Mouse (Mus musculus): ENCODE measurements at regions not wholly inside any gene's neighbourhood (a gene's known extent, or its start where the extent isn't known, plus 50 kb on each side); places are given as distances from the start of the nearest gene placed in this dataset.

DNA sequence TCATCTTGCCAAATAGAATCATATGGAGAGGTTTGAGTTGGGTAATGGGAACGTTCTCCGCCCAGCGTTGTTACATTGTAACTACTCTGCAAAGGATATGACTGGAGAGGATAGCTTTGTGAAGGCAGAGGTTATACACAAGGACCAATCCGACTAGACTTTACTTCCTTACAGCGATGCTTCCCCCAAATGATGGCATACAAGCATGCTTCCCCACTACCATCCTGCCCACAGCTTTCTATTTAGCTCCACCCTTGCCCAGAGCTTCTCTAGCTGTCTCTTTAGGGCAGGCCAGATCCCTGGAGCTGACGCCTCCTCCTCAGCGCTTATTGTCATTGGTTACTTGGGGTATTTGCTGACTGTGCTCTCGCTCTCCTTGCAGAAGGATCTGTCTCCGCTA is 130.1 kb upstream of the Zfp703 start:
- Histone ChIP-seq H3K4me2 (replicated peaks) (no peak overlapping the region), H3K36me3 (no peaks in the 10 kb centered on the region), H3K4me1 (peaks cover 18% of the 10 kb centered on the region), H3K9ac (no peak overlapping the region), H3K27me3 (no peaks in the 10 kb centered on the region), H3K27ac (no peak overlapping the region), H3K9me3 (no peaks in the 10 kb centered on the region), H3K4me3 (no peak overlapping the region)
- ATAC-seq (ENCODE audit: insufficient number of reproducible peaks, insufficient read depth, low FRiP score, low TSS enrichment): no peak
- 82% methylated on average over 9 of the region's 9 CpGs for WGBS

DNA sequence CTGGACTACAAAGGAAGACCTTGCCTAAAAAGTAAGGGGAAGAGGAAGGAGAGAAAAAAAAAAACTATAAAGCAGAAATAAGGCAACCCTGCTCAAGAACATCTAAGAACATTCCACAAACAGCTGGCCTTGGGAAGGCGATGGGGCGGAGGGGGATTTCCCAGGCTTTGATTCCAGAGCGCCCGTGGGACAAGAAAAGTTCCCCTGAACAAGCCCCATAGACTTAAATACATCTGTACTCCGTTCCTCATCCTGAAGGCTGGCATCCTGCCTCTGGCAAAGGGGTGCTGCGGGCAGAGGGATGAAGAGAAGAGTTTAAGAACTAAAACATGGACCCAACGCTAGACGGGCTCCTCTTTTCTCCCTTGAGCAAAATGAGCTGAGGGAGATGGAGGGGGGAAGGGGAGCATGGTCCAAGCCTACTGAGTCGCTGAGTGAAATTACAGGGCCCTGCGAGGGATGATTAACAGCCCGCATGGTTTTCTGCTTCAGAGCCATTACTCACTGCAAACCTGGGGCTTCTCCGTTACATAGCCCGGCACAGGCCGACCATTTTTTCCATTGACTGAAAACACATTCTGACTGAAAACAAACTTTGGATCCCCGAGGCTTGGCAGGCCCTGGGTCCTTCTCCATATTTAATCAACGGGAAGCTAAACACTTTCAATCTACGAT is 128.9 kb upstream of the Zfp703 start:
- H3K9me3 ChIP-seq: no peaks in the 10 kb centered on the region
- peak; percentile 70; the same call in 1 of the 2 replicates for ATAC-seq (ENCODE audit: insufficient number of reproducible peaks, insufficient read depth, low FRiP score, low TSS enrichment)
- 47% methylated on average over 17 of the region's 17 CpGs for WGBS
- no peak overlapping the region for H3K4me3 ChIP-seq
- no peaks in the 10 kb centered on the region for H3K36me3 ChIP-seq
- peaks cover 25% of the 10 kb centered on the region for H3K4me1 ChIP-seq
- peak overlapping the region; percentile 79 for H3K27ac ChIP-seq
- H3K27me3 ChIP-seq: no peaks in the 10 kb centered on the region
- H3K9ac ChIP-seq: no peak overlapping the region
- H3K4me2 ChIP-seq (replicated peaks): no peak overlapping the region

DNA sequence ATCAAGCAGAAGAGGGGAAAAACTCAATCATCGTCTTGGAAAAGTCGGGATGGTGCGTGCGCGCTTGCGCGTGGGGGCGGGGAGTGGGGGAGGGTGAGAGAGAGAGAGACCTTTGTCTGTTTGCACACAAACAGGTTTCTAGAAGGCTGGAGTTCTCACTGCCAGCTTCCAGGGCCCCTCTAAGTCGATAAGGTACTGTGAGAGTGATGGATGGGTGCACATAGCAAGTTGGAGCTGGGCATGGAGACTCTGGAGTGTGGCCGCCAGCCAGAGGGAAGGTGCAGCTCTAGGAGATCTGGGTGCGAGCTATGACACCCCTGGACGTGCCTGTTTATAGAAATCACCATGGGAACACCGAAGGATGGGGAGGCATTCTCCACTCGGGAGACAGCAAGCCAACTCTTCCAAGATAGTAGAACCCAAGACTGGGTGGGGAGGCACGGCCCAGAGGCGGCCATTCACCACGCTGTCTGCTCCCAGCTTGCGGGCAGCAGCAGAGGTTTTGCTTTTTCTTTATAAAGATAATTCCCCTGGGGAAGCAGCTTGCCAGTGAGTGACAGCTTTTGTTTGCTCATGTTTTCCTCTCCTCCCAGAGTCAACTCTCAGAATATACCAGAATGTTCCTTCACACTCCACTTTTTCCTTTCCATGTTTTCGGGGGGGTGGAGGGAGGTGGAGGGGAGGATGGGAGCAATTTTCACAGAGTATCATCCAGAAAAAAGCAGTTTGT is 128.0 kb upstream of the Zfp703 start:
- Histone ChIP-seq H3K4me2 (replicated peaks) (no peak overlapping the region), H3K9ac (no peak overlapping the region), H3K9me3 (no peaks in the 10 kb centered on the region), H3K27ac (peak overlapping the region; percentile 79), H3K4me3 (no peak overlapping the region), H3K36me3 (no peaks in the 10 kb centered on the region), H3K27me3 (no peaks in the 10 kb centered on the region), H3K4me1 (peaks cover 25% of the 10 kb centered on the region)
- ATAC-seq (ENCODE audit: insufficient number of reproducible peaks, insufficient read depth, low FRiP score, low TSS enrichment): no peak
- WGBS: 72% methylated on average over 19 of the region's 19 CpGs

DNA sequence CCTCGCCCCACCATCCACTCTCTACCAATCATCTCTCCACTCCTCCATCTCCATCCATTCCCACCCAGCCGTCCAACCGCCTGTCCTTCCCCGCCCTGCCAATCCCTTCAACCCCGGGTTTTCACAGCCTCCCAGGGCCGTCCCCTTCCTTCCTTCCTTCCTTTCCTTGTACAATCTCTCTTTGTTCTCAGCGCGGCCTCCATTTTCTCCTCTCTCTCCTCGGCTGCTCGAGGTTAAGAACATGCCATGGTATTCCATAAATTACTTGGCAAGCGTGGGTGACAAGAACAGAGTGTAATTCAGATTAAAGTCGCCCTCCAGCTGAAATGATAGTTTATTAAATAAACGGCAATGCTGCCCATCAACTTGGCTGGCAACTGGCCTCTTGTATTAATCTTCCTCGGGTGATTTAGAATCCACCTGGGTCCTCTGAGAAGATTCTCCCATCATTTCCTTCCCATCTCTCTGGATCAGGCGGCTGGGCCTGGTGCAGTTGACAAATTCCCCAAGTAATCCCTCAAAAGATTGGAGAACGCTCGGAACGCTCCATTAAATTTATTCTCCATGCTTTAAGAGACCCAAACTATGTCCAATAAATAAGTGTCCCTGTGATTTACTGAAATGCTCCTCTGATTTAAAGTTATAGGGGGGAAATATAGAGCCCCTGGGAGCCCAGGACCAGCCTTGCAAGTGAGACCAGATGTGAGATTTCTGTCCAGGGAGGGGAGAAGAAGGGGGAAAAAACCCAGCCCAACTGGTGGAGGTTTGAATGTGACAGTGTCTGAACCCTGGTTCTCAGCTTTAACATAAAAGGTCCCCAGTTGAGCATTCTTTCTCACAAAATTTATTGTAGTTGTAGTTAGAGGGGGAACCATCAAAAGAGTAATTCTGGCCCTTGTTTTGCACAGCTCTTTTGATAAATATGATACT is 125.0 kb upstream of the Zfp703 start:
- H3K4me2 ChIP-seq (replicated peaks): no peak overlapping the region
- 0 out of 2 replicates have a peak, but pooled peaks cover 3% of the 10 kb centered on the region for H3K27me3 ChIP-seq

DNA sequence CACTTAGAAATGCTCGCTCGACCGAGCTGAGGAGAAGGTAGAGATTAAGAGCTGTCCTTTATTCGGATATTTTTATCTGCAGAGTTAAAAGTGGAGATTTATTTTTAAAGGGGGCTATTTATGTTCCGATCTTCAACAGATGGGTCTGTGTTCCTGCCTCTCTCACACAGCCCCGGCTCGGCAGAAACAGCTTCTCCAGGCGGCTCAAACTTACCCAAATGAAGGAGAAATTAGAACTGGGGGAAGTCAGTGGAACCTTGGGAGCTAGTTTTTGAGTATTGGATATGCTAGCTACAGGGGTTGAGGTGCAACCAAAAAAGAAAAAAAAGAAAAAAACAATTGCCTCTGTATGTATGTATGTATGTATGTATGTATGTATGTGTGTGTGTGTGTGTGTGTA is 124.2 kb upstream of the Zfp703 start:
- Histone ChIP-seq H3K27ac (0 out of 2 replicates have a peak overlapping the region, but pooled peaks have one; percentile 23), H3K4me2 (replicated peaks) (no peak overlapping the region), H3K9ac (no peak overlapping the region), H3K4me3 (no peak overlapping the region), H3K9me3 (no peaks in the 10 kb centered on the region), H3K27me3 (0 out of 2 replicates have a peak, but pooled peaks cover 3% of the 10 kb centered on the region), H3K36me3 (no peaks in the 10 kb centered on the region), H3K4me1 (peaks cover 11% of the 10 kb centered on the region; the same call in 1 of the 2 replicates)
- WGBS: 56% methylated on average over 8 of the region's 8 CpGs
- no peak for ATAC-seq (ENCODE audit: insufficient number of reproducible peaks, insufficient read depth, low FRiP score, low TSS enrichment)

More for the DNA sequence above, 125.0 kb upstream of the Zfp703 start:
- peaks cover 14% of the 10 kb centered on the region; the same call in 1 of the 2 replicates for H3K4me1 ChIP-seq
- no peaks in the 10 kb centered on the region for H3K9me3 ChIP-seq
- no peak for ATAC-seq (ENCODE audit: insufficient number of reproducible peaks, insufficient read depth, low FRiP score, low TSS enrichment)
- 66% methylated on average over 18 of the region's 18 CpGs for WGBS
- 0 out of 2 replicates have a peak overlapping the region, but pooled peaks have one; percentile 23 for H3K27ac ChIP-seq
- no peak overlapping the region for H3K4me3 ChIP-seq
- H3K36me3 ChIP-seq: no peaks in the 10 kb centered on the region
- no peak overlapping the region for H3K9ac ChIP-seq

DNA sequence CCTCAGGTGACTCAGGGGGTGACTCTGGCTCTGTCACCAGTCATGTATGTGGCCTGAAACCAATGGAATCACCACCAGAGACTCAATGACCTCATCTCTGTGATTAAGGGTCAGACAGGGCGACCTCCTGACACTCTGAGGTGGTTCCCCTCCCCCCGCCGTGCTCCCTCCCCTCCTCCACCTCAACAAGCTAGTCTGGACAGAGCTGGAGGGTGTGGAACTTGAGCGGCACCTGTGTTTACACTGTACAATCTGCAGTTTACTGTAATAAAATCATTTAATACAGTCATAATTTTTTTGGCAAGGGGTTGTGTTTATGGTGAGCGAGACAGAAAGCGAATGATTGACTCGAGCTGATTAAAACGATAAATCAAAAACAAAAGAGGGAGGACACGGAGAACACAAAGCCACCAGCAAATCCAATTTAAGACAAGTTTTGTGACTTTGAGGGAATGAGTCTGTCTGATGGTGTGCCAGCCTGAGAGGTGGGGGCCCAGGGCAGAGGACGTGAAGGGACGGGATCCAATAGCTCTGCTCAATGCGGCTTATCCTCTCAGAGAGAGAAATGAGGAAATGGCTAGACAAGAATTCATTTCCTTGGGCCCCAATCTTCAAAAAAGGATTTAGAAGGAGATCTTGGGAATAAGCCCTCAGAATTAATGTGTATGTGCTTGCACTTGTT is 122.4 kb upstream of the Zfp703 start:
- no peak overlapping the region for H3K4me2 ChIP-seq (replicated peaks)
- 0 out of 2 replicates have a peak, but pooled peaks have one; percentile 64 for ATAC-seq (ENCODE audit: insufficient number of reproducible peaks, insufficient read depth, low FRiP score, low TSS enrichment)
- H3K9me3 ChIP-seq: no peaks in the 10 kb centered on the region
- no peaks in the 10 kb centered on the region for H3K36me3 ChIP-seq
- H3K9ac ChIP-seq: no peak overlapping the region
- no peak overlapping the region for H3K4me3 ChIP-seq
- 64% methylated on average over 12 of the region's 12 CpGs for WGBS
- no peak overlapping the region for H3K27ac ChIP-seq
- peaks cover 8% of the 10 kb centered on the region; the same call in 1 of the 2 replicates for H3K4me1 ChIP-seq
- H3K27me3 ChIP-seq: 0 out of 2 replicates have a peak, but pooled peaks cover 3% of the 10 kb centered on the region

DNA sequence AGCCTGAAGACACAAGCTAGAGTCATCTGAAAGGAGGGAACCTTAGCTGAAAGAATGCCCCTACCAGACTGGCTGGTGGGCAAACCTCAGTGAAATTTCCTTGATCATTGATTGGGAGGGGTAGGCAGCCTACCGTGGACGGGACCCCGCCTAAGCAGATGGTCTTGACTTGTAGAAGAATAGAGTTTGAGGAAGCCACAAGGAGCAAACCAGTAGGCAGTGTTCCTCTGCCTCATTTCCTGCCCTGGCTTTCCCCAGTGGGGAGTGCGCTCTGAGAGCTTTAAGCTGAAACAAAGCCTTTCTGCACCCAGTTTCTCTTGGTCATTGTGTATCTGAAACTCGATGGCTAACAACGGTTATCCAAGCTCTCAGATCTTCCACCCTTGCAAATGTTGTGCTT is 121.9 kb upstream of the Zfp703 start:
- no peak overlapping the region for H3K4me3 ChIP-seq
- H3K4me2 ChIP-seq (replicated peaks): no peak overlapping the region
- H3K36me3 ChIP-seq: no peaks in the 10 kb centered on the region
- WGBS: 83% methylated on average over 6 of the region's 6 CpGs
- H3K27ac ChIP-seq: no peak overlapping the region
- H3K27me3 ChIP-seq: 0 out of 2 replicates have a peak, but pooled peaks cover 3% of the 10 kb centered on the region
- no peak for ATAC-seq (ENCODE audit: insufficient number of reproducible peaks, insufficient read depth, low FRiP score, low TSS enrichment)
- no peaks in the 10 kb centered on the region for H3K9me3 ChIP-seq
- H3K9ac ChIP-seq: no peak overlapping the region
- peaks cover 8% of the 10 kb centered on the region; the same call in 1 of the 2 replicates for H3K4me1 ChIP-seq

DNA sequence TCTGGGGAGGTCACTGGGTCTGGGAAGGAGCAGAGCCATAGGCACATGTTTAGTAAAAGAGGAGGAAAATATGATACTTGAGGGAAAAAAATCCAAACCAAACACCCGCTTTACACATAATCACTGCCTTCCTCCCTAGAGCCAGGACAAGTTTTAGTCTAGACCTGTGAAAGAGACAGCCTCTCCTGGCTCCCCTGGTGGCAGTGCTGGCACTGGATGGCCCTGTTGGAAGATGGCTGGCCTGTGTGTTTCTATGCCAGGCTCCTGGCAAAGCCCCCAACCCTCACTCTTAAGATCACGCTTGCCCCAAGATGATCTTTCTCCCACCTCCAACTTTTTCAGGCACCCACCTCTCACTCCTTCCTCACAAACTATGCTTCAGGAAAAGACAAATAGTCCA is 112.6 kb upstream of the Zfp703 start:
- H3K4me3 ChIP-seq: no peak overlapping the region
- no peaks in the 10 kb centered on the region for H3K36me3 ChIP-seq
- no peaks in the 10 kb centered on the region for H3K9me3 ChIP-seq
- no peak for ATAC-seq (ENCODE audit: insufficient number of reproducible peaks, insufficient read depth, low FRiP score, low TSS enrichment)
- H3K4me2 ChIP-seq (replicated peaks): no peak overlapping the region
- 88% methylated on average over 2 of the region's 2 CpGs for whole genome bisulfite sequencing
- no peak overlapping the region for H3K27ac ChIP-seq
- no peak overlapping the region for H3K9ac ChIP-seq
- H3K27me3 ChIP-seq: no peaks in the 10 kb centered on the region
- peaks cover 12% of the 10 kb centered on the region for H3K4me1 ChIP-seq

DNA sequence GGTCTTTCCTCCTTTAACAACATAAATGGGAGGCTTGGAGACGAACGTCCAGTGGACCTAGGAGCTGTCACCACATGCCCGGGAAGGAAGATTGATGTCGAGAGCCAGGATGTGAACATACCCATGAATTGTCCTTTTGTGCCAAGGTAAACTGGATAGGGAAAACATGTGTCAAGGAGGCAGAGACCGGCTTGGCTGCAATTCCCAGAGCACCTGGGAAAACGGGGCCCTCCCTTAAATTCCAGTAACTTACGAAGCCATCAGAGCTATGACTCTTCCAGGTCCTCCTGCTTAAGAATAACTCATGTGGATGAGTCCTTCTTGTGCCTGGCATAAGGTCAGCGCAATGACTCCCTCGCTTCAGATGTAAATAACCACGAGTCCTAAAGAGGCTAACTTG is 112.2 kb upstream of the Zfp703 start:
- WGBS: 75% methylated on average over 10 of the region's 10 CpGs

DNA sequence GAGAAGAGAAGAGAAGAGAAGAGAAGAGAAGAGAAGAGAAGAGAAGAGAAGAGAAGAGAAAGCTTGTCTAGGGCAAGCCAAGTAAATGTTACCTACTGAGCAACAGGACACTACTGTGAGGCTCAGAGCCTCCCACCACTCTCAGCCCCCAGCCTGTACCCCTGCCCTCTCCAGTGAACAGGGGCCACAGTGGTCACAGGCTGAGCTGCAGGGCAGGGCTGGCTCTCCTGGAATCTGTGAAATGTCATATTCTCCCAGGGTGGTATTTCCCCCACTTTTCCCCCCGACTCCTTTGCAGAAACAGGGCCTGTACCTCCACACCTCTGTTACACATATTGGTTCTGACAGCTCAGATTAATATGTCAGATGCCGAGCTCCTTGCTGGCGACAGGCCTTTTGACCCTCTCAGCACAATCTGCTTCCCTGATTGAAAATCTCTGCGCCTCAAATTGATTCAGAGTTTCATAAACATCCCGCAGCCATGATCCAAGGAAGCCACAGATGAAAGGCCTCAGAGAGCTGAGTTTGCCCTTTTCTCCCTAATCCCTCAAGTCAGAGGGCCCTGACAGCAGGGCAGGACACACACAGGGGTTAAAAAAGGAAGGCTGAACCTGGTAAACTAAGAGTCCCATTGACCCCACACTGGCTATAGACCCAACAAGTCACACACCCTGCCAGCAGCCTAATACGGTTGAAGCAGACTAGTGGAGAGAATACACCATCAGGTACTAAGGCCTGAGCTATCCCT is 108.8 kb upstream of the Zfp703 start:
- Histone ChIP-seq H3K27ac (peak overlapping the region; percentile 76), H3K9me3 (peaks cover 8% of the 10 kb centered on the region; the same call in 1 of the 2 replicates), H3K4me3 (no peak overlapping the region), H3K9ac (no peak overlapping the region), H3K27me3 (no peaks in the 10 kb centered on the region), H3K4me1 (peaks cover 12% of the 10 kb centered on the region), H3K4me2 (replicated peaks) (no peak overlapping the region), H3K36me3 (no peaks in the 10 kb centered on the region)
- 20% methylated on average over 6 of the region's 6 CpGs for WGBS
- ATAC-seq (ENCODE audit: insufficient number of reproducible peaks, insufficient read depth, low FRiP score, low TSS enrichment): 0 out of 2 replicates have a peak, but pooled peaks have one; percentile 65

More for the DNA sequence above, 112.2 kb upstream of the Zfp703 start:
- H3K4me2 ChIP-seq (replicated peaks): no peak overlapping the region
- peaks cover 2% of the 10 kb centered on the region; the same call in 1 of the 2 replicates for H3K9me3 ChIP-seq
- peaks cover 12% of the 10 kb centered on the region for H3K4me1 ChIP-seq
- H3K36me3 ChIP-seq: no peaks in the 10 kb centered on the region
- no peak overlapping the region for H3K4me3 ChIP-seq
- no peaks in the 10 kb centered on the region for H3K27me3 ChIP-seq
- no peak for ATAC-seq (ENCODE audit: insufficient number of reproducible peaks, insufficient read depth, low FRiP score, low TSS enrichment)
- no peak overlapping the region for H3K27ac ChIP-seq
- no peak overlapping the region for H3K9ac ChIP-seq

Measured in embryonic facial prominence, embryonic 12.5 days (tissue).